Mouse (Mus musculus): ENCODE data around the gene Csrp1.

GRCm38 (mm10) chr1:135694181-135694580 is 25.7 kb upstream of the Csrp1 start:
- TF ChIP-seq CTCF (IDR thresholded peaks at IDR 0.05; ENCODE audit: extremely low read depth, insufficient read length, insufficient replicate concordance, low read depth, low read length) (no peak), POLR2A (IDR thresholded peaks at IDR 0.05; ENCODE audit: low read depth, low read length) (no peak)
